Mouse (Mus musculus) G1E (cell line): ENCODE results near the gene 8030411F24Rik.

Source experiments
- CTCF ChIP-seq: IDR thresholded peaks from 2 replicates; pipeline ENCODE4 v1.5.1; 2012; ENCODE audit warnings: low read depth, low read length, inconsistent platforms, mixed read lengths
- GATA1 ChIP-seq: IDR thresholded peaks from 2 replicates; pipeline ENCODE4 v1.6.1; 2012; ENCODE audit warnings: borderline replicate concordance, low read length, inconsistent platforms, mixed read lengths

DNA sequence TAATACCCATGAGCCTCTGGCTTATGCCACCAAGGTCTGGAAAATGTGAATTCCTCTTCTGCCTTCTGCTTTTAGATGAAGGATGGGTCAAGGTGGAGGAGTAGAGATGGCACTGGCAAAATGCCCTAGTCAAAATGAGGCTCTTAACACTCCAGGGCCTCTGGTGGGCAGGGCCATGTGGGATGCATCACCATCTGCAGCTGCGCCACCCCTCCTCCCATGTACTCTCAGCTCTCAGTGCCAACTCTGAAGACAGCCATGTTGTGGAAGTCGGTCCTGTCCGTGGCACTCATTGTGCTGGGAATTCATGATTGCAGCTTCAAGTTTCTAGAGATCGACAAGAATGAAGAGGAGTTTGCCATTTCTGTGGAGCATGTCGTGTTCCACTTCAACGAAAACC is 7.3 kb downstream of the 8030411F24Rik start, which contains the start of gene Cst12:
- no peak for TF ChIP-seq CTCF
- no peak for TF ChIP-seq GATA1
